Mouse (Mus musculus) cerebellum, adult 2 months (tissue): Measurements from ENCODE around the gene Hspb1.

Experiments used
- CTCF ChIP-seq: fragments of 200-500 bp; IDR thresholded peaks from 2 replicates; pipeline ENCODE4 v1.5.1; 2011; ENCODE audit warnings: low read depth, mild to moderate bottlenecking, control low read depth, low read length, moderate library complexity, borderline replicate concordance; ENCODE audit not compliant: insufficient read depth
- POLR2A ChIP-seq: fragments of 200-500 bp; IDR thresholded peaks from 2 replicates; pipeline ENCODE4 v1.6.1; 2011; ENCODE audit warnings: low read length, control low read depth, borderline replicate concordance; ENCODE audit not compliant: insufficient read depth

DNA sequence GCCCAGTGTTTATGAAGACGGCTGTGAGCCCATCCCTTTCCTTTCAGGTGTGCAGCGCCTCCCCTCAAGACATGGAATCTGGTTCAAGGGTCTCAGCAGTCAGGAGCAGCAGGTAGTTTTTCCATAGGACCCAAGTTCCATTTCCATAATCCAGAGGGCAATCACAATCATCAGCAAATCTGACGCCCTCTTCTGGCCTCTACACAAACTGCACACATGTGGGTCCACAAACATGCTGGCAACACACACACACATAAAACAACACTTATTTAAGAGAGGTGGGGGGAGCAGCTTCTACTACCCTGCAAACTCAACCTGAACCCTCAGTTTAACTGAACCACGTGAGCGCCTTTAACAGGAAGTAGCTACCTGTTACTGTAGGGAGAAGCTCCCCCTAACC, 30.9 kb downstream of the Hspb1 start:
- TF ChIP-seq CTCF: no peak
- no peak for TF ChIP-seq POLR2A
